Mouse (Mus musculus) midbrain, embryonic 14.5 days (tissue): ENCODE measurements around the gene Spag9. TPM values are rescaled to one million over a fixed set of nuclear protein-coding genes. Genes with fewer than 3 reads are reported as not detected.
A peak's percentile ranks its signal among the peaks of the same experiment; 100 is the strongest.
"Not testable (repeated sequence)": the region's sequence is repeated elsewhere in the genome, so short reads cannot be mapped to it uniquely, and the experiment has no call there.

Source experiments
- ATAC-seq: fragments of 200-750 bp; cut with Nextera tagmentation; 2 replicates; pipeline ENCODE4 v1.8.0; 2017; ENCODE audit warnings: moderate number of reproducible peaks, moderate library complexity; ENCODE audit not compliant: low FRiP score, low TSS enrichment
- DNase-seq: peaks from one replicate; pipeline ENCODE4 v3.0.0-alpha.2; 2015
- H3K27ac ChIP-seq: fragments of 300-500 bp; sonication (generic); replicated peaks from 2 replicates; pipeline ENCODE4 v1.5.1; 2014; ENCODE audit warnings: mild to moderate bottlenecking, low read depth, low read length, moderate library complexity
- H3K27me3 ChIP-seq: fragments of 300-500 bp; sonication (generic); 2 replicates; pipeline ENCODE4 v1.6.1; 2014; ENCODE audit warnings: low read length, control low read depth, mixed read lengths; ENCODE audit not compliant: control insufficient read depth, insufficient read depth
- H3K36me3 ChIP-seq: fragments of 300-500 bp; sonication (generic); 2 replicates; pipeline ENCODE4 v1.6.1; 2014; ENCODE audit warnings: low read length, control low read depth; ENCODE audit not compliant: control insufficient read depth, insufficient read depth
- H3K4me1 ChIP-seq: fragments of 300-500 bp; sonication (generic); 2 replicates; pipeline ENCODE4 v1.6.1; 2014; ENCODE audit warnings: mild to moderate bottlenecking, antibody characterized with exemption, low read length, control low read depth; ENCODE audit not compliant: control insufficient read depth, insufficient read depth
- H3K4me2 ChIP-seq: fragments of 300-500 bp; sonication (generic); 2 replicates; pipeline ENCODE4 v1.6.1; 2014; ENCODE audit warnings: mild to moderate bottlenecking, low read length, moderate library complexity
- H3K4me3 ChIP-seq: fragments of 300-500 bp; sonication (generic); replicated peaks from 2 replicates; pipeline ENCODE4 v1.5.1; 2014; ENCODE audit warnings: low read depth, low read length
- H3K9ac ChIP-seq: fragments of 300-500 bp; sonication (generic); replicated peaks from 2 replicates; pipeline ENCODE4 v1.6.1; 2014; ENCODE audit warnings: mild to moderate bottlenecking, low read length, moderate library complexity
- H3K9me3 ChIP-seq: fragments of 300-500 bp; sonication (generic); 2 replicates; pipeline ENCODE4 v1.6.1; 2016; ENCODE audit warnings: low read length, control low read depth, mixed read lengths; ENCODE audit not compliant: control insufficient read depth
- whole genome bisulfite sequencing: fragments of 180-500 bp; shearing (Covaris S2); extraction: QIAGEN DNeasy Blood & Tissue Kit; methylation state at CpG from one replicate; pipeline ENCODE4 v1.1.7; 2014; 5-methylcytosine and 5-hydroxymethylcytosine counted together
- polyA plus RNA-seq: library from polyadenylated mRNA; unstranded; fragments of >200 nt; fragmentation: Nextera tagmentation; extraction: Ambion mirVana; gene quantifications from 2 replicates; pipeline ENCODE4 v1.2.1, GENCODE M21; 2014

Gene Spag9
- polyA plus RNA-seq, 1 experiment from 2014 or later = 140 TPM

DNA sequence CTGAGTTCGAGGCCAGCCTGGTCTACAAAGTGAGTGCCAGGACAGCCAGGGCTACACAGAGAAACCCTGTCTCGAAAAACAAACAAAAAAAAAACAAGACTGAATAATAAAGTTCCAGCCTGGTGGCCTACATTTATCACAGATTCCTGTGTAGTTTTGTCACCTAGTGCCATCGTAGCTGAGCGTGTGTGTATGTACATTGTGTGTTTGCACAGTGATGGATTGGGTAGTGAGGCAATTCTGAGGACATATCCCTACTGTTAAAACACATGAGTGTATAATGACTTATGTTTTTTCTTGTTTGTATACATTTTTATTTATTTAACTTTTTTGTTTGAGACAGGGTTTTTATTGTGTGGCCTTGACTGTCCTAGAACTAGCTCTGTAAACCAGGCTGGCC lies 30.4 kb downstream of the Spag9 start:
- H3K4me1 ChIP-seq = no peaks in the 10 kb centered on the region
- H3K27me3 ChIP-seq = no peaks in the 10 kb centered on the region
- 96% methylated on average over 4 of the region's 4 CpGs for WGBS
- no peak overlapping the region for H3K4me2 ChIP-seq
- H3K9ac ChIP-seq = no peak overlapping the region
- ATAC-seq = no peak
- no peaks in the 10 kb centered on the region for H3K36me3 ChIP-seq
- no peak overlapping the region for H3K27ac ChIP-seq
- no peak for DNase-seq
- H3K9me3 ChIP-seq = no peaks in the 10 kb centered on the region
- H3K4me3 ChIP-seq = no peak overlapping the region

- Histone ChIP-seq H3K4me3 (no peak overlapping the region), H3K9ac (no peak overlapping the region), H3K4me1 (no peaks in the 10 kb centered on the region), H3K36me3 (no peaks in the 10 kb centered on the region), H3K4me2 (no peak overlapping the region), H3K27ac (no peak overlapping the region), H3K9me3 (no peaks in the 10 kb centered on the region), H3K27me3 (no peaks in the 10 kb centered on the region)
- WGBS = 87% methylated on average over 4 of the region's 4 CpGs
- DNase-seq = no peak
- no peak for ATAC-seq
Measured at GRCm38 (mm10) chr11:94032084-94032483, 36.2 kb downstream of the Spag9 start.

- Histone ChIP-seq H3K4me2 (no peak overlapping the region), H3K36me3 (no peaks in the 10 kb centered on the region), H3K4me3 (no peak overlapping the region), H3K9ac (no peak overlapping the region), H3K27ac (no peak overlapping the region), H3K27me3 (no peaks in the 10 kb centered on the region), H3K9me3 (no peaks in the 10 kb centered on the region), H3K4me1 (no peaks in the 10 kb centered on the region)
- DNase-seq (no peak), ATAC-seq (no peak)
- 62% methylated on average over 2 of the region's 2 CpGs for WGBS
Measured at GRCm38 (mm10) chr11:94032971-94033370, 37.1 kb downstream of the Spag9 start.

DNA sequence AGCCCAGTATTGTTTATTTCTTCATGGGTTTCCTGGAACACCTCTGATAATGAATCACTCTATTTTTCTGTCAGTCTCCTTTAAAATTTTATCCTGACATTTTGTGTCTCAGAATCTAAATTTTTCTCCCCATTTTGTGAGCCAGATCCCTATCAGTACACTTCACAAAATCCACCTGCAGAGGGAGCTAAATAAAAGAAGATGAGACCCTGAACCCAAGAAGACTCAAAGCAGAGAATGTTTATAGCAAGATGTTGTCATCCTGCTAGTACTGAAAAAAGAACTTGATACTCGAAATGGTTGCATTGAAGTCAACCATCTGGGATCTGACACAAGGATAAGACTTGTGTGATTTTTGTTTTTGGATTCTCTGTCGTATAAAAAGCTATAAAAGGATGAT lies 40.1 kb downstream of the Spag9 start:
- 41% methylated on average over 2 of the region's 2 CpGs for WGBS
- H3K27ac ChIP-seq = 0 out of 2 replicates have a peak overlapping the region, but pooled peaks have one; percentile 32

DNA sequence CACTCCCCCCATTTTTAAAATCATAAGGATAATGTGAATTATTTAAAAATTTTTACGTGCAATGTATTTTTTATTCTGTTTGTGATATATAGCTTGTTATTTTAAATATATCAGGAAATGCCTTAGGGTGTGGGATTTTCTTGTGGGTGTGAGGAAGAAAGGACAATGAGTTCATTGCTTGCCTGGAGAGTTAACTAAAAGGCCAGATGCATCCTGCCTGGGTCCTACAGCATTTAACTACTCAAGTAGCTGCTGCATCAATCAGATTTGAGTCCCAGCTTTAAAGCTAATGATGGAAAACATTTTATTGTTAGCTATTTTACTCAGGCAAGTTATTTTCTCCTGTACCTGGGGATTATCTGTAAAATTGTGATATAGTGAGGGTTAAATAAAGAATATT lies 45.6 kb downstream of the Spag9 start:
- WGBS = 83% methylated on average over 1 of the region's 1 CpGs
- ATAC-seq = no peak
- H3K27ac ChIP-seq = no peak overlapping the region
- H3K4me1 ChIP-seq = peaks cover 1% of the 10 kb centered on the region
- DNase-seq = no peak
- H3K4me2 ChIP-seq = no peak overlapping the region
- no peaks in the 10 kb centered on the region for H3K27me3 ChIP-seq
- no peak overlapping the region for H3K4me3 ChIP-seq
- H3K9ac ChIP-seq = no peak overlapping the region
- no peaks in the 10 kb centered on the region for H3K9me3 ChIP-seq
- H3K36me3 ChIP-seq = no peaks in the 10 kb centered on the region

More for the DNA sequence above, 40.1 kb downstream of the Spag9 start:
- no peaks in the 10 kb centered on the region for H3K27me3 ChIP-seq
- no peak overlapping the region for H3K4me3 ChIP-seq
- no peaks in the 10 kb centered on the region for H3K4me1 ChIP-seq
- no peaks in the 10 kb centered on the region for H3K36me3 ChIP-seq
- peak; percentile 83 for DNase-seq
- H3K9me3 ChIP-seq = no peaks in the 10 kb centered on the region
- ATAC-seq = no peak
- H3K9ac ChIP-seq = no peak overlapping the region
- H3K4me2 ChIP-seq = no peak overlapping the region

DNA sequence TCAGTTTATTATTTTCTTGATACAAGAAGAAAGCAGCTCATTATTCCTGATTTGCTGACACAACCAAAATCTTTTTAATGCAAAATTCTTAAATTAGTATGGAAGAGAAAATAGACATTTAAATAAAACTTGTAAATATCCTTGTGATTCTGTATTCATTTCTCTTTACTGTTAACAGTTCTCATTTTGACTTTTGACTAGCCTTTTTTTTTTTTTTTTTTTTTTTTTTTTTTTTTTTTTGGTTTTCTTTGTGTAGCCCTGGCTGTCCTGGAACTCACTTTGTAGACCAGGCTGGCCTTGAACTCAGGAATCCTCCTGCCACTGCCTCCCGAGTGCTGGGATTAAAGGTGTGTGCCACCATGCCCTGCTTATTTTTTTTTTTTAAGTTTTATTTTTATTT lies 46.4 kb downstream of the Spag9 start:
- 65% methylated on average over 1 of the region's 1 CpGs for WGBS
- not testable (repeated sequence) for H3K4me1 ChIP-seq, H3K27me3 ChIP-seq, H3K27ac ChIP-seq, H3K9me3 ChIP-seq, H3K9ac ChIP-seq, DNase-seq, ATAC-seq, H3K4me2 ChIP-seq, H3K4me3 ChIP-seq, H3K36me3 ChIP-seq

DNA sequence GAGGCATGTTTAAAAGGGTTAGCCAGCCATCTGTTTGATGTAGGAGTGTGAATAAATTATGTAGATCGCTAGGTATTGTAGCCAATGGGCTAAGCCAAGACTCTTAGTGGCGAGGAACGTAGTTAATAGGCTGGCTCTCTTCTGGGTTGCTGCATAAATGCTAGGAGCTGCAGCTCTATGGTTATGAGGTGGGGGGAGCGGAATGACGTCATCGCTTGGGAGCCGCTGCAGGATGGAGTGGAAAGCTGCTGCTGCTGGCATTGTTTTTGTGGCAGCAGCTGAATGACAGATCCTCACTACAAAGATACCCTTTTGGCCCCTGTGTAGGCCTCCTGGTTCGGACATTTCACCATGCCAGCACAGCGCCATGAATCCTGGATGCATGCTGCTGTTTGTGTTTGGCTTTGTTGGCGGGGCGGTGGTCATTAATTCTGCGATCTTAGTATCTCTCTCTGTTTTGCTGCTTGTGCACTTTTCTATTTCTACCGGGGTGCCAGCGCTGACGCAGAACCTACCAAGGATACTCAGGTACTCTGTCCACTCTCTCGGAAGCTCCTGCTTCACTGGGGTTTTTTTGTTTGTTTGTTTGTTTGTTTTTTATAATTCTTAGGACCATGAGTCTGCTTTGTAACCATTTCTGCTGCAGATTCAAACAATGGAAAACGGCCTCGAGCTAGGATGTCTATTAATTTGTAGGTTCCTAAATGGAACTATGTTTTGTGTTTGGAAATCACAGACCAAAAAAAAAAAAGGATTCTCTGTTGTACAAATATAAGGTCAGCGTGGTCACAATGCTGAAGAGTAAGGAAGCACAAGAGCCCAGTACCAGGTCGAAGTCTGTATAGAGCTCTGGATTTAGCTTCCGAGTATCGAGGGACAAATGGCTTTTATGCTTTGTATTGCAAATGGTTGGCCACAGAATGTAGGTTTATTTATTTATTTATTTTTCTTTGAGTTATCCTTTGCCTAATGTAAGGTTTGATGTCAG lies 48.4 kb downstream of the Spag9 start:
- Histone ChIP-seq H3K27me3 (no peaks in the 10 kb centered on the region), H3K4me3 (peak overlapping the region; percentile 62), H3K36me3 (peaks cover 10% of the 10 kb centered on the region), H3K4me1 (peaks cover 18% of the 10 kb centered on the region), H3K4me2 (peak overlapping the region; percentile 81), H3K9ac (peak overlapping the region; percentile 83), H3K9me3 (no peaks in the 10 kb centered on the region), H3K27ac (peak overlapping the region; percentile 95)
- ATAC-seq = peak; percentile 100
- DNase-seq = peak; percentile 98
- WGBS = under 1% methylated on average over 22 of the region's 22 CpGs

- Histone ChIP-seq H3K9ac (peak overlapping the region; percentile 83), H3K27me3 (no peaks in the 10 kb centered on the region), H3K4me1 (peaks cover 18% of the 10 kb centered on the region), H3K4me3 (peak overlapping the region; percentile 62), H3K4me2 (peak overlapping the region; percentile 81), H3K27ac (peak overlapping the region; percentile 95; the same call in 1 of the 2 replicates), H3K36me3 (peaks cover 16% of the 10 kb centered on the region), H3K9me3 (no peaks in the 10 kb centered on the region)
- 0 out of 2 replicates have a peak, but pooled peaks have one; percentile 37 for ATAC-seq
- DNase-seq = peak; percentile 81
- 2% methylated on average over 4 of the region's 4 CpGs for WGBS
Measured at GRCm38 (mm10) chr11:94045016-94045415, 49.1 kb downstream of the Spag9 start.
